Mouse (Mus musculus) adrenal gland, adult (tissue): ENCODE measurements around the gene Shisa5.
A peak's percentile ranks its signal among the peaks of the same experiment; 100 is the strongest.

Experiments used
- DNase-seq, 2 experiments: peaks; one replicate each; pipeline ENCODE4 v3.0.0; 2022 to 2023; ENCODE audit warnings: low spot score in 1 of 2; ENCODE audit not compliant: inconsistent age in 2 of 2

Shisa5 gene

GRCm38 (mm10) chr9:109053366-109053765 is 15.0 kb downstream of the Shisa5 start:
- no peak for DNase-seq

GRCm38 (mm10) chr9:109053851-109054250 is 15.5 kb downstream of the Shisa5 start:
- peak in 1 of 2 experiments; percentile 26 for DNase-seq

- DNase-seq: peak; percentile 83 to 94
Observed at GRCm38 (mm10) chr9:109054712-109055111, 16.3 kb downstream of the Shisa5 start.

- no peak for DNase-seq
Observed at GRCm38 (mm10) chr9:109055271-109056030, 17.1 kb downstream of the Shisa5 start.

- peak in 1 of 2 experiments; percentile 39 for DNase-seq
Observed at GRCm38 (mm10) chr9:109056081-109056690, 17.8 kb downstream of the Shisa5 start.

- DNase-seq: peak; percentile 18 to 38
Observed at GRCm38 (mm10) chr9:109056916-109057315, 18.6 kb downstream of the Shisa5 start.

- peak in 1 of 2 experiments; percentile 47 for DNase-seq
Observed at GRCm38 (mm10) chr9:109057543-109057942, 19.2 kb downstream of the Shisa5 start.

GRCm38 (mm10) chr9:109058006-109058765 is 19.8 kb downstream of the Shisa5 start:
- DNase-seq: peak; percentile 49 to 51

- peak; percentile 95 to 97 for DNase-seq
Observed at GRCm38 (mm10) chr9:109059136-109059903, 21.0 kb downstream of the Shisa5 start, which contains the start of gene Trex1. TSS of gene Trex1 (minus strand) at chr9:109059734.

- peak in 1 of 2 experiments; percentile 42 for DNase-seq
Observed at GRCm38 (mm10) chr9:109060184-109060897, 22.0 kb downstream of the Shisa5 start.

GRCm38 (mm10) chr9:109060898-109061295 is 22.5 kb downstream of the Shisa5 start:
- peak in 1 of 2 experiments; percentile 12 for DNase-seq

- DNase-seq: no peak
Observed at GRCm38 (mm10) chr9:109068095-109068735, 29.9 kb downstream of the Shisa5 start.

- peak; percentile 93 to 97 for DNase-seq
Observed at GRCm38 (mm10) chr9:109073661-109074573, 35.6 kb downstream of the Shisa5 start, which contains the start of gene Atrip. TSS of gene Atrip (minus strand) at chr9:109074124.

- DNase-seq: peak in 1 of 2 experiments; percentile 46
Observed at GRCm38 (mm10) chr9:109080516-109080915, 42.2 kb downstream of the Shisa5 start.

GRCm38 (mm10) chr9:109081749-109082123 is 43.4 kb downstream of the Shisa5 start:
- DNase-seq: no peak

- peak; percentile 91 to 97 for DNase-seq
Observed at GRCm38 (mm10) chr9:109082124-109082800, 43.9 kb downstream of the Shisa5 start, which contains the start of the genes Ccdc51 and Tma7. TSS of gene Ccdc51 (plus strand) at chr9:109082493. TSS of gene Tma7 (minus strand) at chr9:109082587.

GRCm38 (mm10) chr9:109084922-109085321 is 46.6 kb downstream of the Shisa5 start:
- peak in 1 of 2 experiments; percentile 52 for DNase-seq

GRCm38 (mm10) chr9:109087987-109088386 is 49.6 kb downstream of the Shisa5 start:
- peak in 1 of 2 experiments; percentile 84 for DNase-seq
